Mouse (Mus musculus): ENCODE results near the gene Bco1.

DNA sequence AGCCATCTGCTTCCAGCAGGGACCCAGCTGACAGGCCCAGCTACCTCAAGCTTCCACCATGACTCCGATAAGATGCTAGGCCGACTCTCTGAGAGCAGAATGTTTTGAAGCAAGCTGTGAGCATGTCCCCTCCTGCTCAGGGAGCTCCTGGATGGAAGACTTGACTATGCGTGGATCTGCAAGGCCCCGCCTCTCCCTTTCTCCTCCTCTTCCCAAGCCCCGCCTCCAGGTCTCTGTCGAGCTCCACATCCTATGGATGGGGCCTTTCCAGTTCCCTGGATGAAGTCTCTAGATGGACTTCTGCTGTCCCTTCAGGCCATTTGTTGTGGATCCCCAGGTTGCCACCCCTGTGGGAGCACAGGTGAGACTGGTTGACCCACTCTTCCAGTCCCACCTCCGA is 36.6 kb upstream of the Bco1 start:
- TF ChIP-seq POLR2A (IDR thresholded peaks at IDR 0.05; ENCODE audit: low read depth, low read length) (no peak), CTCF (IDR thresholded peaks at IDR 0.05; ENCODE audit: extremely low read depth, insufficient read depth, insufficient read length, insufficient replicate concordance) (no peak)

Measured in spleen, adult 2 months (tissue).